Mouse (Mus musculus) T-helper 1 cell (primary cell): ENCODE measurements at regions not wholly inside any gene's neighbourhood (a gene's known extent, or its start where the extent isn't known, plus 50 kb on each side); places are given as distances from the start of the nearest gene placed in this dataset.
"Not testable (repeated sequence)": the region's sequence is repeated elsewhere in the genome, so short reads cannot be mapped to it uniquely, and the experiment has no call there.

Experiments
- in situ Hi-C: fragments of 300-600 bp; cut with MboI, MseI; formaldehyde crosslinking; loops from one replicate; pipeline ENCODE4 v1.15.1; 2025; ENCODE audit warnings: high pct_unique_total_duplicates

DNA sequence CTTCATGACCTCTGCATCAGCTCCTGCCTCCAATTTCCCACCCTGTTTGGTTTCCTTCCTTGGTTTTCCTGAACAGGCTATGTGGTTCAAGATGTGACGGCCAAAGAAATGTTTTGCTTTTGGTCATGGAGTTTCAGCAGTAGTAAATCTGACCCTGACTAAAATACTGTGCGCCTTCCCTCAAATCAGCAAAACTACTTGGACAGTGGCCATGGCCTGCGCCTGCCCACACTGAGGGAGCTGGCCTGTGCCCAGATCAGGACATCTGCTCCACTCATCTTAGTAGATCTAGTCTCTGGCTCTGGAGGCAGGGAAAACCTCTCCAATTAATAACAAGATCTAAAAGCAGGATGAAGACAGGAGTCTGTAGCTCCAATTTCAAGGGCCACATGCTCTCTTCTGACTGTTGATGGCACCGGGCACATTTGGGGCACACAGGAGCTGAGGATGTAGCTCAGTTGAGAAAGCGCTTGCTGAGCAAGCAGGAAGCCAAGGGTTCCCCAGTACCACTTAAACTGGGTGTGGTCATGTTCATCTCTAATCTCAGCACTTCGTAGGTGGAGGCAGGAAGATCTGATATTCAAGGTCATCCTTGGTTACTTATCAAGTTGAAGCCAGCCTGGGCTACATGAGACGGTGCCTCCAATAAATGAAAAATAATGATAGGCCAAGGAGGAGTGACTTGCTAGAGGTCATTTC lies 96.6 kb upstream of the Mrps10 start:
- in situ Hi-C loops: no loop called here

DNA sequence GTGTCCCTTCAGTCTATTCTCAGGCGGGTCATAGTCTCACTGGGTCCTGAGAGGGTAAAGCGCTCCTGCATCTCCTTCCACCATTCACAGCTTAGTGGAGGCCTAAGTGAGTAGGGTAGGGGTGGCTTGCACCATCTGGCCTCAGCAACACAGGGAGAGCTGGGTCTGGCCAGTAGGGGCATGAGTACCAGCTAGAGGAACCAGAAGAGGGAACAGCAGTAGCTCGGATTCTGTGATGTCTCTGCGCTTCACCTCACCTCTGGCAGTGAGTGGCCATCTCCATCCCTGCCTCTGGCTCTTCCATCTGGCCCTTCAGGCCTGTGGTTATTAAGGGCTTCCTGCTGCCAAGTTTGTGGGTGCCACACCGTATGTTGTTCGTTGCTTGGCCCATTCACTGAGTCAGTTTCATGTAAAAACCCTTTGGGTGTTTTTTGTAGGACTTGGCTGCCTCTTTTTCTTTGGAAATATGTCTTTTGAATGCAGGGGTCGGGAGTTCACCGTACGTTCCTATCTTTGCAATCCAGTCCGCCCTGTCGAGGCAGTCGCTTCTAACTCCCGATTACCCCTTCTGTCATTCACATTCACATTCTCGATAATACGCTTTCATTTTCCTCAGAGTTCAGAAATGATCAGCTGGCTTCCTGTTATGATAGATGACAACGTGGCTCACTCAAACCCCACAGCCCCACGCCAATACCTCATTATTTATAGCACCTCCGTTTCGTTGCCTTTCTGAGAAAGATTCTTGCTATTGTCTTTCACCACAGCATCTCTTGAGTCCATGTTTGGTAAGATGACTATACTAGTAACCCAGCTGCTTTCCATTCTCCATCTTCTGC lies 99.4 kb upstream of the Mrps10 start:
- in situ Hi-C loops: no loop called here

DNA sequence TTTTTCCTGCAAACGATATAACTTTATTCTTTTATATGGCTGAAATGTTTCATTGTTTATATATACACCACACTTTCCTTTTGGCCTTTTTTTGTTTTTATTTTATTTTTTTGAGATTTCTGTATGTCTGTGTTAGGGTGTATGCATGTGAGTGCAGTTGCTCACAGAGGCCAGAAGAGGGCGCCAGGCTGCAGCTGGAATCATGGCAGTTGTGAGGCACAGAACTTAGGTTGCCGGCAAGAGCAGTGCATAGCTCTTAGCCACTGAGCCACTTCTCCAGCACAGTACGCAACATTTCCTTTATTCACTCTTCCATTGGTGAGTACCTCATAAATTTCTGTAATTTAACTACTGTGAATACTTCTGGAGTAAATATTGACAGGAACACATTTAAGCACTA lies 100.8 kb upstream of the Mrps10 start:
- in situ Hi-C loops: no loop called here

DNA sequence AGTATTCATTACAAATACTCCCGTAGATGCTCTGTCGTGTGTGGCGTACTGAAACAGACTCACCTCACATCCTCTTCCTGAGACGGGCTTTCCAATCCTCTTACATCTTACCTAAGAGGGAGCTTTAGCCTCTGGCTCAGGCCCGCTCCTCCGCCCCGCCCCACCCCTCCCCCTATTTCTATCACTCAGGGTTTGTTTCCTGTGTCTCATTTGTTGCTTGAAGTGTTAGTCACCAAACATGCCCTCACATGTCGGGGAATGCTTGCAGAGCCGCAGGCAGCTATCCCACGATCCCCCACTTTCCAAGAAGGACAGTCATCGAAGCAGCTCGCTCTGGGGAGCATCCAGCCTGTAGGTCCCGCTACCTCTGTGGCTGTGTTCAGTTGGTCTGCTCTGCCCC lies 101.6 kb upstream of the Mrps10 start:
- in situ Hi-C loops: no loop called here

DNA sequence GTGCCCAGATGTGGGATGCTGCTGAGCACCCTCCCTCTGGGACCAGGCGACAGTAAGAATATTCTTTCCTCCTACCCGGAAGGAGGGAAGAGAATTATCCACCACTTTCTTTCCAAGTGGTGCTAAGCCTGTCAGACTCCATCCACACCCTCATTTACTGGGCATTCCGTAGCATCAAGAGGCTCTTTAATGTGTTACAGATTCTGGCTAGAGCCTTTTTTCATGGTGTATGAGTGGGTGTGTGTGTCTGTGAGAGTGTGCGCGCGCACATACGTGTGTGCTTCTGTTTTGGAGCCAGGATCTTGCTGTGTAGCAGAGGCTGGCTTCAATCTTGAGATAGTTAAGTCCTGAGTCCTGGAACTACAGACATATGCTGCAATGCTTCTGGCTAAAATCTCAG lies 102.4 kb upstream of the Mrps10 start:
- in situ Hi-C loops: no loop called here

DNA sequence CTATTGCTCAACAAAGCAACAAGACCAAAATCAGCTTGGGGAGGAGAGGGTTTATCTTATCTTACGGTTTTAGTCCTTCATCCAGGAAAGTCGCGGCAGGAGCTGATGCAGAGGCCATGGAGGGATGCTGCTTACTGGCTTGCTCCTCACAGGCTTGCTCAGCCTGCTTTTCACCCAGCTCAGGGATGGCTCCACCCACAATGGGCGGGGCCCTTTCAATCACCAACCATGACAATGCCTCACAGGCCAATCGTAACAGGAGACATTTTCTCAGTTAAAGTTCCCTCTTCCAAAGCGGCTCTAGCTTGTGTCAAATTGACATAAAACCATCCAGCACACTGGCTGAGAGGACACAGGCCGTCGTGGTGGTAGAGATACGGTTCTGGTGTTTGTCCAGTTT lies 105.7 kb upstream of the Mrps10 start:
- in situ Hi-C loops: no loop called here

DNA sequence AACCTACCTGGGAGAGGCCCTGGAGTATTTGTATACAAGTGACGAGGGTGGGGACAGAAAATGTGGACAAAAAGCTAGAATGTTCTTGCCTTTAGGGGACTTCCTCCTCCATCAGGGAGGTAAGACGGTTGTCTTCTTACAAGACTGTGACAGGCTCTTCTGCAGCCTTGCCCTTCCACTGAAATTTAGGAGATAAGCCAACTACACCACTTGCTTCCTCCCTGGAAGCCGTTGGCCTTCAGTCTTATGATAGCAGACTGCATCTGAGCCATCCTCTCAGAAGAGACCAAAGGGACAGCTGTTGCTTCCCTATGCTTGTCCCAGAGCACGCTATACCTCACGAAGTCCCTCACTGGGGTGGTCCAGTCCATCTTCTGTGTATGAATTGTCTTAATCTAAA lies 106.5 kb upstream of the Mrps10 start:
- in situ Hi-C loops: no loop called here

DNA sequence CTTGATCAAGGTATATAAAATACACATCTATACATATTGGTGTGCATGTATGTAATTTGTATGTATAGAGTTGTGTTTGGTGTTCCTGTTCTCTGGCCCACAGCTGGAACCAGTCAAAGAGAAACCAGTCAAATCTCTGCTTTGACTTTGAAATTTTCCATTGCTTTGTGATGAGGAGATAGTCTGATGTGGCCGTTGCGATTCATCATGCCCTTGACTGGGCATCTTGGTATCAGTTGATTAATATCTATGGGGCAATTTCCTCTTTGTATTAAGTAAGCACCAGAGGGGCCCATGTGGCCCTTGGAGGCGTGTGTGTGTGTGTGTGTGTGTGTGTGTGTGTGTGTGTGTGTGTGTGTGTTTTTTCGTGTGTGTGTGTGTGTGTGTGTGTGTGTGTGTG lies 107.7 kb upstream of the Mrps10 start:
- in situ Hi-C loops: no loop called here

DNA sequence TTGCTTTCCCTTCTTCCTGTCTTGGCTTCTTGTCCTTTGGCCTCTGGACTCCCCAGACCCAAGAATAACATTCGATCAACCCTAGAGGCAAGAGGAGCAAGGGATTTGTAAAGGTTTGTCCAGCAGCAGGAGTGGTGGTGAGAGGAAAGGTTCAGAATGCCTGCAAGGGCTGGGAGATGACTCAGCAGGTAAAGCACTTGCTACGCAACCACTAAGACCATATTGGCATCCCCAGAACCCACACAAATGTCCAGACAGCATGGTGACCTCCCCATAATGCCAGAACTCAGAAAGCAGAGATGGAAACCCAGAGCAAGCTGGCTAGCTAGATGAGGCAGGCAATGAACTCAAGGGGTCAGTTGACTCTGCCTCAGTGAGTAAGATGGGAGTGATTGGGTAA lies 110.4 kb upstream of the Mrps10 start:
- in situ Hi-C loops: no loop called here

DNA sequence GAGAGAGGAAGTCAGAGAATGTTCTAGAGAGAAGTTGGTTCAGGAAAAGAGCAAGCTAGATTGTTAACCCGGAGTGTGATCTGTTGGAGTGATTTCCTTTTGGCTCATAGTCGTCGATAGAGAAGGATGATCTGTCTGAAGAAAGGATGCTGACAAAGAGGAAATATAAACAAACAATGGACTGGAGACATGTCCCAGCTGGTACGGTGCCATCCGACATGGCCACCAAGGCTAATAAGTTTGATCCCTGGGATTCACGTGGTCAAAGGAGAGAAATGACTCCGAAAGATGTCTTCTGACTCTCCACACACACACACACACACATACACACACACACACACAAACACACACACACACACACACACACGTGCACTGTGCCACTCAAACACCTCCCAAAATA lies 113.5 kb upstream of the Mrps10 start:
- in situ Hi-C loops: no loop called here

DNA sequence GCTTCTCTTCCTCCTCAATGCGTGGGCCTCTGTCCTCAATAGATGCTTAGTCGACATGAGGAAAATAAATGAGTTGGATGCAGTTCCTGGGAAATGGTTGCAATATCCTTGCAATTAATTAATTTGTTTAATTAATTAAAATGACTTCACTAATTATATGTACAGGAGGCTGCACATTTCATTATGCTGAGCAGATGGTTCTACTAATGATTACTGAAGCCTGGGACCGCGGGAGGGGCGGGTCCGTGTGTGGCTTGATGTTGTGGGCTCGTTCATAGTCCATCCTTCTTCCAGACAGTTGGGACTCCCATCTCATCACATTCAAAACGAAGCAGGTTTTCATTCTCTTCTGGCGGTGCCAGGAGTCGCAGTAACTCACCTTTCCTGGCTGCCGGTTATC lies 114.7 kb upstream of the Mrps10 start:
- in situ Hi-C loops: no loop called here

DNA sequence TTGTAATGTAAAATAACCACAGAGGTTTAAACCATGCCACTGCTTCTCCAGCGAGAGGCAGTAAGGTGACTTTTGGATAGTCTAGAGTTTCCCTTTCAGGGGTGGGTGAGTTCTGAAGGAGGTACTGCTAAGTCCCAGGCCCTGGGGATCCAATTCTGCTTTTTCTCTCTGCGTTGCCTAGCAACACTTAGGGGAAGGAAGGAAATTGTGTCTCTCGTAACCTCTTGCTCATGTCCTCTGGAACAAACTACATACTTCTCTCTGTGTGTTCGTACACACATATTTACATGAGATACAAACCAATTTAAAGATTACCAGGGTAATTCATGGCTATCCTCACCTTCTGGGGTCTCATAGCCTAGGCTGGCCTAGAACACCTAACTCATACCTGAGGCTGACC lies 118.7 kb upstream of the Mrps10 start:
- in situ Hi-C loops: no loop called here

DNA sequence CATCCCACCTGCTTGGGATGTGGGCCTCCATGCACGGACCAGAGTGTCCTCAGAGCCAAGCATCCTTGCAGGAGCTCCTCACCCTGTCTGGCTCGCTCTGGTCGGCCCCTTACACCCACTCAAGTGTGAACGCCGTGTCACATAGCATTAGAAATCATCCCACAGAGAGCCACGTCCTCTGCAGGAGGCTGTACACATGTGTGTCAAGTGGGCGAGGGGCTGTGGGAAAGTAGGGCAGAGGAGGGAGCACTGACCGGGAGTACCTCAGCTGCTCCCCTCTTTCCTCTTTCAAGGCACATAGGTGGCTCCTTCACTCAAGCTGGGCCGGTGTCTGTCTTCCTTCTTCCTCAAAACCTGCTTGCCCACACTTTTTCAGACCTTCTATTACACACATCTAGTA lies 119.5 kb upstream of the Mrps10 start:
- in situ Hi-C loops: no loop called here

DNA sequence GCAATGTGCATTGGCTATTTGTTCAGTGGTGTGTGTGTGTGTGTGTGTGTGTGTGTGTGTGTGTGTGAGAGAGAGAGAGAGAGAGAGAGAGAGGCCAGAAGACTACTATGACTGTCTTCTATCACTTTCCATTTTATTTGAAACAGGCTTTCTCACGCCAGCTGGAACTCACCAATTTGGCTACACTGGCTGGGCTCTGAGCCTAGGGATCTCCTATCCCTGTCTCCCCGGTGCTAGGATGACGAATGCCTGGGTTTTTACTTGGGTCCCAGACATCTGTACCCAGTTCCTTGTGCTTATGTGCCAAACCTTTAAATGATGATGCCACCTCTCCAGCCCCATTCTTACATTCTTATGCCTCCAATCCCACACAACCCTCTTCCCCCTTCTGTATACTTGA lies 120.6 kb upstream of the Mrps10 start:
- in situ Hi-C loops: no loop called here

DNA sequence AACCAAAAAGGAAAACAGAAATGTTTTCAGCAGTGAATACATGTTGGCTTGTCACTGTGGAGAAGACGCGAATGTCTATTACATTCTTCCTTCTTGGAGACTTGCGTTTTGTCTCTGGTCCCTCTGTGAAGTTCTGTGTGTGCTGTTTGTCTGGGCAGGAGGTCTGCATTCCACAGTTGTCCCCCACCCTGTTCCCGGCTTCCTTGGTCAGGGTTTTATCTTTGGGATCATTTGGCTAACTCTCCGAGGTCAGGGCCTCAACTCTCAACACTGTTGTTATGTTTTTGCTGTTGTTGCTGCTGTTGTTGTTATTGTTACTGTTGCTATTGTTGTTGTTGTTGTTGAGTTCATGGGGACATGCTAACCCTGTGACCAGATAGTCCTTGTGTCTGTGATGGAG lies 121.2 kb upstream of the Mrps10 start:
- in situ Hi-C loops: no loop called here

DNA sequence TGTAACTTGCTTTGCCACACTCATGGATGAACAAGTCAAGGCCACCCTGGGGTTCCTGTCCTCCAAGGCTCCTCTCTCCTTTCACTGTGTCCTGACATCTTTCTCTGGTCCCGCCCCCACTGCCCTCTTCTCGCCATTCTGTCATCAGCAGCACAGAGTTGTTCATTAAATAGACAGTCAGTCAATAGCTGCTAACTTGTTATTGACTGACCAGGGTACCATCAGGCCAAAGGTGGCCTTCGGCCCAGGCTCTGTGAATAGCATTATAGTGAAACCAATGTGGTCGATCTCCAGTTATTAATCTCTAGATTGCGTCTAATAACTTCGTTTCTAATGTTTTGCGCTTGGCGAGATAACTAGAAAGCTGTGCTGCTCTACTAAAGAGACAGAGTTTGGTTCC lies 122.1 kb upstream of the Mrps10 start:
- in situ Hi-C loops: no loop called here

DNA sequence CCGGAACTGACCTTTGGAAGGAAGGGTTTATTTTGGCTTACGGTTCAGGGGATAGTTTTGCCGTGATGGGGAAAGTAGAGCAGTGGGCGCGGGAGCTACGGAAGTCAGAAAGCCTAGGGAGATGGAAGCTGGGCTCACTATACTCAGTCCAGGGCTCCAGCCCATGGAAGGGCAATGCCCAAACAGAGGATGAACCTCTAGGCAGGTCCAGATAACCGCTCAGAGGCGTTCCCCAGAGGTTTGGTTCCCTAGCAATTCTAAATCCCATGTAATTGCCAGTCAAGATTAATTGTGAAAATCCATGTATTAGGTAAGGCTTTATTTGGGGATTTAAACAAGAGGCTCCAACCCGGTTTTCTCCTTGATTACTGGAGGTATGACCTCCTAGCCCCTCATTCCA lies 123.1 kb upstream of the Mrps10 start:
- in situ Hi-C loops: no loop called here

DNA sequence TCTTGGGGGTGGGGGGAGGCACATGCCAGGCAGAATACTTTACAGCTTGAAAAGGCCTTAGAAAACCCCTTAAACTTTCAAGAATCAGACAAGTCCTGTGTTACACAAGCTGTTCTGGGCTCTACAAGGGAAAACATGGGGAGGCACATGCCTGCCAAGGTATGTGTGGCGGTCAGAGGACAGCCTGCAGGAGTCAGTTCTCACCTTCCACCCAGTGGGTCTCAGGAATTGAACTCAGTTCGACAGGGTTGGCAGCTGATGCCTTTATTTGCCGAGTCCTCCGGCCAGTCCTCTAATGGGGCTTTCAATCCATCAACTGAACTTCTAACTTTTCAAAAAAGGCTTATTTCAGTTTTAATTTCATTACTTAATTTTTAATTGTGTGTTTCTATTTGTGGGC lies 129.6 kb upstream of the Mrps10 start:
- in situ Hi-C loops: no loop called here

DNA sequence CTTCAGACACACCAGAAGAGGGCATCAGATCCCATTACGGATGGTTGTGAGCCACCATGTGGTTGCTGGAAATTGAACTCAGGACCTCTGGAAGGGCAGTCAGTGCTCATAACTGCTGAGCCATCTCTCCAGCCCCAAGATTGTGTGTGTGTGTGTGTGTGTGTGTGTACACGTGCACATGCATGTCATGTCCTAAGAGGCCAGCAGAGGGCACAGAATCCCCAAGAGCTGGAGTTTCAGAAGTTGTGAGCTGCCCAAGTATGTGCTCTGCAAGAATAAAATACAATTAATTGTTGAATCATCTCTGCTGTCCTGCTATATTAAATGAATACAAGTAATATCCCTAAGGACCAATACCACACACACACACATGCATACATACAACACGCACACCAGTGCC lies 130.8 kb upstream of the Mrps10 start:
- in situ Hi-C loops: not testable (repeated sequence)

DNA sequence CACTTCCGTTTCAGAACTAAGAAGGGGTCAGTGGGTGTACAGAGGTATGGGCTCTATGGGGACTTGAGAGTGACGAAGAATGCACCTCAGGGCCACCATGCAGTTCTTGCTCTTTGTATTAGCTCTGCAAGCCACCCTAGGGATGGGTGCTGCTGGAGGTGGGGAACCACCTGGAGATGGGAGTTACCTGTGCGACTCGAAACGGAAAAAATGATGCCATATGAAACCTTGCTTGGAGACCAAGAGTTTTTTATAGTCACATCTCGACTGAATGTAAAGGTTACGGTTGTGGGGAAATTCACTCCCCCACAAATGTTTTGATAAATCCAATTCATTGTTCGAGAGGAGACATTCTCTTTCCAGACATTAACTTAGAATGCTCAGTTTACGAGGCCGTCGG lies 134.3 kb upstream of the Mrps10 start:
- in situ Hi-C loops: no loop called here

DNA sequence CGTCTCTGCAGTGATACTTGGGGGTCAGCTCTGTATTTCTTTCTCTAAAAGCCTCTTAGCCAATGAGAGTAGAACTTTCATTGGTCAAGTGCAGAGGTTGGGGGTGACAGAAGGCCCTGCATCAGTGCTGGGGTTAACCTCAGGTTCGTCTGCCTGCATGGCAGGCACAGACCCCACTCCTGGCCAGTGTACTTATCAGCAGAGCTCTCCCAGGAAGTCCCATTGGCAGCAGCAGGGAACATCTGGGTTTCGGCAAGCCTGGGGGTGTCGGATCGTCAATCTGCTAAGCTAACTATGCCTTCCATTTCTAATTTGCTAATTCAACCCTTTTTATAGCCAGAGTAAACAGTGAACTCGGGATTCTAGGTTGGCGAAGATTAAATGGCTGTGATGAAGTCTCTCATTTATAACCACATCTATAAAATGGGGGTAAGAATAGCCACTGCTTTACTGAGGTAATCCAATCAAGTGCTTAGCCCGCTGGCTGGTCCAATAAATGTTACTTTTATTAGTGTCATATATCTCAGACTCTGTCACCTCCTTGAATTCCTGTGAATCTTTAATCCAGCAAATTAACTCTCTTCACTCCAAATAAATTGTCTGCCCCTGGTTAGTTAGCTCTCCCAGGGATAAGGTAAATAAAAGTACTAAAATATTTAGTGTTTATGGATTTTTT lies 135.5 kb upstream of the Mrps10 start:
- in situ Hi-C loops: no loop called here

DNA sequence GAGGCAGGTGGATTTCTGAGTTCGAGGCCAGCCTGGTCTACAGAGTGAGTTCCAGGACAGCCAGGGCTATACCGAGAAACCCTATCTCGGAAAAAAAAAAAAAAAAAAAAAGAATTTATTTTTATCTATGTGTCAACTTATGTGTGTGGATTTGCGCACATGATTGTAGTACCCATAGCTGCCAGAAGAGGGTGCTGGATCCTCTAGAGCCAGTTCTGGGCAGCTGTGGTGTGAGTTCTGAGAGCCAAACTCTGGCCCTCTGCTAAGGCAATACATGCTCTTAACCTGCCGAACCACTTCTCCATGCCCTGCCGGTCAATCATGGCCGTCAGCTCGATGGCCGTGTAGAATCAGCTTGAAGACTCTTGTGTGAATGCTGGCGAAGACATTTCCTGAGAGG lies 138.0 kb upstream of the Mrps10 start:
- in situ Hi-C loops: no loop called here

DNA sequence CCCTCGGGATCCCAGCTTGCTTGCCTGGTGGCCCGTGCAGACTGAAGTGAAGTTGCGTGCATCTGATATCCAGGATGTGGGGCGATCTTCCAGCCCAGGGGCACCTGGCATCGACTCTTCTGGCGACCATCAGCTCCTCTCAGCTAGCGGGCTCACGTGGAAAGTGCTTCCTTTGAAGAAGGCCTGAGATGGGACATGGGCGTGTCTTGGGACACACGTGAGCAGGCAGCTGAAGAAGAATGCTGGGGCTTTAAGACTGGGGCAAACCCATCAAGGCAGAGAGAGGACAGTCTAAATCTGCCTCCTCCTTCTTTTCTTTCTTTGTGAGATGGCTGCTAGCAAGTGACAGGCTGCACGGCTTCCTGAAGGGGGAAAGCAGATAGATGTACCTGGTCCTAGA lies 142.3 kb upstream of the Mrps10 start:
- in situ Hi-C loops: no loop called here
